Mouse (Mus musculus) myocyte (in vitro differentiated cells): ENCODE measurements around the gene Phf11c. TPM values are rescaled to one million over a fixed set of nuclear protein-coding genes. Genes with fewer than 3 reads are reported as not detected.
"Not testable (repeated sequence)": the region's sequence is repeated elsewhere in the genome, so short reads cannot be mapped to it uniquely, and the experiment has no call there.

Experiments used
- H3K27me3 ChIP-seq: one replicate; pipeline ENCODE4 v1.6.1; 2011; ENCODE audit not compliant: control insufficient read depth, insufficient read depth, insufficient read length
- H3K36me3 ChIP-seq: one replicate; pipeline ENCODE4 v1.6.1; 2011; ENCODE audit not compliant: control insufficient read depth, insufficient read depth
- H3K4me2 ChIP-seq: one replicate; pipeline ENCODE4 v1.6.1; 2011; ENCODE audit warnings: low read depth, control low read depth
- H3K4me3 ChIP-seq: one replicate; pipeline ENCODE4 v1.5.1; 2011; ENCODE audit warnings: mild to moderate bottlenecking, control low read depth, moderate library complexity
- H3K79me2 ChIP-seq: one replicate; pipeline ENCODE4 v1.6.1; 2011; ENCODE audit not compliant: control insufficient read depth, insufficient read depth
- H3ac ChIP-seq: one replicate; pipeline ENCODE4 v1.6.1; 2011; ENCODE audit not compliant: control insufficient read depth, insufficient read length
- CEBPB ChIP-seq: IDR thresholded peaks from 2 replicates; pipeline ENCODE4 v1.6.1; 2011; ENCODE audit warnings: mild to moderate bottlenecking, moderate library complexity; ENCODE audit not compliant: poor library complexity, insufficient read depth, severe bottlenecking
- E2F4 ChIP-seq: IDR thresholded peaks from one replicate; pipeline ENCODE4 v1.6.1; 2011; ENCODE audit warnings: mild to moderate bottlenecking, control low read depth, moderate library complexity; ENCODE audit not compliant: insufficient read depth
- MAX ChIP-seq: IDR thresholded peaks from one replicate; pipeline ENCODE4 v1.6.1; 2011; ENCODE audit warnings: low read depth, mild to moderate bottlenecking, control low read depth
- MYOD1 ChIP-seq, 3 experiments: IDR thresholded peaks; one replicate each; pipeline ENCODE4 v1.6.1; 2011; ENCODE audit warnings: control low read depth in 2 of 3, low read depth in 2 of 3, mild to moderate bottlenecking in 2 of 3, moderate library complexity in 1 of 3; ENCODE audit not compliant: insufficient read length in 2 of 3, control insufficient read depth in 1 of 3
- MYOG ChIP-seq, 3 experiments: IDR thresholded peaks; one replicate each; pipeline ENCODE4 v1.6.1; 2011; ENCODE audit warnings: control low read depth in 2 of 3, low read depth in 2 of 3, mild to moderate bottlenecking in 2 of 3; ENCODE audit not compliant: insufficient read length in 2 of 3, control insufficient read depth in 1 of 3, insufficient read depth in 1 of 3
- POLR2A ChIP-seq: IDR thresholded peaks from one replicate; pipeline ENCODE4 v1.6.1; 2011; ENCODE audit warnings: low read depth, mild to moderate bottlenecking, control low read depth, moderate library complexity; ENCODE audit not compliant: insufficient read length
- POLR2AphosphoS2 ChIP-seq: IDR thresholded peaks from one replicate; pipeline ENCODE4 v1.6.1; 2011; ENCODE audit warnings: low read depth, control low read depth; ENCODE audit not compliant: insufficient read length
- REST ChIP-seq: IDR thresholded peaks from one replicate; pipeline ENCODE4 v1.6.1; 2011; ENCODE audit warnings: mild to moderate bottlenecking, control low read depth, moderate library complexity; ENCODE audit not compliant: insufficient read depth, insufficient read length
- SRF ChIP-seq: IDR thresholded peaks from one replicate; pipeline ENCODE4 v1.6.1; 2011; ENCODE audit warnings: low read depth; ENCODE audit not compliant: control insufficient read depth, insufficient read length
- TCF12 ChIP-seq: IDR thresholded peaks from one replicate; pipeline ENCODE4 v1.6.1; 2011; ENCODE audit warnings: mild to moderate bottlenecking, control low read depth; ENCODE audit not compliant: poor library complexity, insufficient read depth, severe bottlenecking
- TCF3 ChIP-seq: IDR thresholded peaks from one replicate; pipeline ENCODE4 v1.6.1; 2011; ENCODE audit warnings: low read depth, control low read depth; ENCODE audit not compliant: insufficient read length
- USF1 ChIP-seq: IDR thresholded peaks from one replicate; pipeline ENCODE4 v1.6.1; 2011; ENCODE audit warnings: low read depth, mild to moderate bottlenecking, control low read depth, moderate library complexity
- polyA plus RNA-seq: library from polyadenylated mRNA; unstranded; fragments of >200 nt; fragmentation: generic; extraction: Trizol; gene quantifications from one replicate; pipeline ENCODE4 v1.2.1, GENCODE M21; 2012; ENCODE audit warnings: missing spikeins

Phf11c gene
- polyA plus RNA-seq, 1 experiment = 0.07 TPM

- H3K36me3 ChIP-seq = peaks cover 10% of the 10 kb centered on the region
- no peaks in the 10 kb centered on the region for H3K27me3 ChIP-seq
- no peak overlapping the region for H3ac ChIP-seq
- no peaks in the 10 kb centered on the region for H3K79me2 ChIP-seq
- no peak overlapping the region for H3K4me2 ChIP-seq
- no peak for TF ChIP-seq CEBPB
- no peak for TF ChIP-seq SRF
- TF ChIP-seq REST = no peak
- TF ChIP-seq MYOD1 (IDR thresholded peaks at IDR 0.05; ENCODE audit: control insufficient read depth in 1 of 3, insufficient read length in 2 of 3, low read depth in 2 of 3) = no peak
- TF ChIP-seq POLR2A = no peak
- no peak for TF ChIP-seq MYOG (IDR thresholded peaks at IDR 0.05; ENCODE audit: control insufficient read depth in 1 of 3, insufficient read depth in 1 of 3, insufficient read length in 2 of 3, low read depth in 2 of 3)
- TF ChIP-seq E2F4 = no peak
- H3K4me3 ChIP-seq = no peak overlapping the region
These were observed 23.0 kb upstream of the Phf11c start for GRCm38 (mm10) chr14:59418171-59418570.

DNA sequence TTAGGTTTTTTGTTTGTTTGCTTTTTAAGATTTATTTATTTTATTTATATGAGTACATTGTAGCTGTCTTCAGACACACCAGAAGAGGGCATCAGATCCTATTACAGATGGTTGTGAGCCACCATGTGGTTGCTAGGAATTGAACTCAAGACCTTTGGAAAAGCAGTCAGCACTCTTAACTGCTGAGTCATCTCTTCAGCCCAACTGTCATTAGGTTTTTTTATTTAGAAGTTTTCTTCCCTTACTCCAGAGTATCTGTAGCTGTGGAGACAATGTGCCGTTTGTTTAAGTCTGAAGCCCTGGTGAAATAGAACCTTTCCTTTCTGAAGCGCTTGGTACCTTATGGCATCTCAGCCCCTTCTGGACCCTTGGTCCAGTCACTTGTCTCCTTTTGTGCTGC lies 19.8 kb upstream of the Phf11c start:
- not testable (repeated sequence) for H3K27me3 ChIP-seq, H3K79me2 ChIP-seq, H3K4me2 ChIP-seq, H3ac ChIP-seq, H3K4me3 ChIP-seq
- peaks cover 24% of the 10 kb centered on the region for H3K36me3 ChIP-seq

GRCm38 (mm10) chr14:59396999-59397398 lies 1.8 kb upstream of the Phf11c start:
- Histone ChIP-seq H3K27me3 (no peaks in the 10 kb centered on the region), H3K4me2 (no peak overlapping the region), H3K79me2 (no peaks in the 10 kb centered on the region), H3ac (no peak overlapping the region), H3K36me3 (no peaks in the 10 kb centered on the region), H3K4me3 (no peak overlapping the region)
- TF ChIP-seq MYOD1 (IDR thresholded peaks at IDR 0.05; ENCODE audit: control insufficient read depth in 1 of 3, insufficient read length in 2 of 3, low read depth in 2 of 3) = no peak
- no peak for TF ChIP-seq TCF12
- no peak for TF ChIP-seq POLR2A
- no peak for TF ChIP-seq SRF
- no peak for TF ChIP-seq MYOG (IDR thresholded peaks at IDR 0.05; ENCODE audit: control insufficient read depth in 1 of 3, insufficient read depth in 1 of 3, insufficient read length in 2 of 3, low read depth in 2 of 3)
- TF ChIP-seq TCF3 = no peak
- TF ChIP-seq CEBPB = no peak
- no peak for TF ChIP-seq E2F4
- TF ChIP-seq USF1 = no peak
- TF ChIP-seq REST = no peak
- TF ChIP-seq MAX = no peak
- TF ChIP-seq POLR2AphosphoS2 = no peak

DNA sequence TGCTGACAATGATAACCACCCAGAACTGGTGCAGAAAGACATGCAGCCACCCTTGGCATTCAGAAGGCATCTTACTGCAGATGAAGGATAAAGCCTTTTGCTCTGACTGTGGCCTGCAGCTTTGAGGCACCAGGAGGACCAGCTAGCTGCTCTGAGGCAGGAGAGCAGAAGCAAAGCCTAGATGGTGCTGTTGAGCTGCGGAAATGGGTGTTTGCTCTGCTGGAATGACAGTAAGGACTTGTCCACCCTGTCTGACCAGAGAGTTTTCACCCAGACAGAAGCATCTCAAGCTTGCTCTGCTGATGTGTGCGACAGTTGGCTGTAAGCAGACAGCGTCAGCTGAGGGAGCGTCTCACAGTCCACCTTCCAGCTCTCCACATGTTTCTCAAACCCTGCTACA lies 5.0 kb downstream of the Phf11c start:
- not testable (repeated sequence) for H3K4me3 ChIP-seq, H3ac ChIP-seq, H3K36me3 ChIP-seq, H3K79me2 ChIP-seq, H3K4me2 ChIP-seq, H3K27me3 ChIP-seq

DNA sequence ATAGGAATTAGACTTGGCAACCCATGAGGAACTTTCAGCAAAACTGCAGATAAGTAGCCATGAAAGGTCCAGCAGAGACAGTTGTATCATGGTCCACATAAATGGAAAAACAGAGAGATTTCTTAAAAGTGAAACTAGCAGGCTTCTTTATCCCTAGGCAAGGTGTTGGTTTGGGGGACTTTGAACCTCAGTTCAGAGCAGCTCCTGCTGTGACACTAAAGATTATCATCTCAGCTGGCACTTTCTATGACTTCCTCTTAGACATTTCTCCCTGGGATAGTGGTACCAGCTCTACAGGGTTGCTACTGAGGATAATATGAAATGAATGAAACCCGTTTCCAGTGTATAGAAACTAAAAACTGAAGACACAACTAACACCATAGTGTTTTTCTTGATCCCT lies 5.6 kb downstream of the Phf11c start:
- no peak for TF ChIP-seq CEBPB
- TF ChIP-seq SRF = no peak
- no peak for TF ChIP-seq MYOG (IDR thresholded peaks at IDR 0.05; ENCODE audit: control insufficient read depth in 1 of 3, insufficient read depth in 1 of 3, insufficient read length in 2 of 3, low read depth in 2 of 3)
- TF ChIP-seq E2F4 = no peak
- no peak for TF ChIP-seq USF1
- TF ChIP-seq POLR2AphosphoS2 = no peak
- no peak for TF ChIP-seq TCF3
- no peak for TF ChIP-seq POLR2A
- TF ChIP-seq REST = no peak
- TF ChIP-seq MYOD1 (IDR thresholded peaks at IDR 0.05; ENCODE audit: control insufficient read depth in 1 of 3, insufficient read length in 2 of 3, low read depth in 2 of 3) = no peak
- H3K36me3 ChIP-seq = no peaks in the 10 kb centered on the region
- no peak overlapping the region for H3K4me2 ChIP-seq
- no peak overlapping the region for H3K4me3 ChIP-seq
- H3ac ChIP-seq = no peak overlapping the region
- no peaks in the 10 kb centered on the region for H3K79me2 ChIP-seq
- no peaks in the 10 kb centered on the region for H3K27me3 ChIP-seq

DNA sequence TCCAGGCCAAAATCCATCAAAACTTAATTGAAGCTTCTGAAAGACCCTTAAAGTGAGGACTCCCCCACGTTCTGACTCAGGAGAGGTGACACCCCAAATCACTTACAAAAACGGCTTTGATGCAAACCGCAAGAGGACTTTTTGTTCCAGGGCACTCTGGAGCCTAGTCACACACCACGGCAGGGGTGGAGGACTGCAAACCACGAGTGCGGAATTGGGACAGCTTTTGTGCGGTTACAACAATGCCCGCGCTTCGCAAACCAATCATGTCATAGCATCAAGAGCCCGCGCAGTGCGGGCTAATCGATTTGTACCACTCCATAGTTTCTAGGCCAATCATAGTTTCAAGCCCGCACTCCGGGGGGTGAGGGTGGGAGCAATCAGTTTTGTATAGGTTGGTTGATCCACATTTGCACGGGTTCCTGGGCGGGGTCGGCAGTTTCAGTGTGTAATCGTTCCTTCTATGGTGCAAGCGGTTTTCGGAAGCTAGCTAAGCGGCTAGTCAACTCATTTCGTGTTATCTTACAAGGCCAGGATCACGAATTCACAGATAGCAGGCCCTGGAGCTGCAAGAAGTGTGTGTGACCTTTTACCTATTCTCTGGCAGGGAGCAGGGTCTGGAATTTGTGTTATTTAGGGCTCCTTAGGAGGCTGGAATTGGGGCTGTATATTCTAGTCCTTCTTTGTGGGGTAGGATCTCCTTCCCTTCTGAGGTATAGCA lies 24.7 kb downstream of the Phf11c start:
- Histone ChIP-seq H3ac (no peak overlapping the region), H3K4me3 (no peak overlapping the region), H3K36me3 (no peaks in the 10 kb centered on the region), H3K4me2 (no peak overlapping the region), H3K27me3 (no peaks in the 10 kb centered on the region), H3K79me2 (no peaks in the 10 kb centered on the region)
- TF ChIP-seq MAX (no peak), USF1 (no peak), MYOD1 (IDR thresholded peaks at IDR 0.05; ENCODE audit: control insufficient read depth in 1 of 3, insufficient read length in 2 of 3, low read depth in 2 of 3) (no peak), TCF3 (no peak), E2F4 (no peak), POLR2AphosphoS2 (no peak), REST (no peak), TCF12 (no peak), CEBPB (no peak), MYOG (IDR thresholded peaks at IDR 0.05; ENCODE audit: control insufficient read depth in 1 of 3, insufficient read depth in 1 of 3, insufficient read length in 2 of 3, low read depth in 2 of 3) (no peak), POLR2A (no peak)
